Mouse (Mus musculus): Measurements from ENCODE around the gene Meis2.

Meis2 gene

GRCm38 (mm10) chr2:116067711-116068110 is 2.1 kb upstream of the Meis2 start:
- peak; percentile 21 to 25 for DNase-seq

DNA sequence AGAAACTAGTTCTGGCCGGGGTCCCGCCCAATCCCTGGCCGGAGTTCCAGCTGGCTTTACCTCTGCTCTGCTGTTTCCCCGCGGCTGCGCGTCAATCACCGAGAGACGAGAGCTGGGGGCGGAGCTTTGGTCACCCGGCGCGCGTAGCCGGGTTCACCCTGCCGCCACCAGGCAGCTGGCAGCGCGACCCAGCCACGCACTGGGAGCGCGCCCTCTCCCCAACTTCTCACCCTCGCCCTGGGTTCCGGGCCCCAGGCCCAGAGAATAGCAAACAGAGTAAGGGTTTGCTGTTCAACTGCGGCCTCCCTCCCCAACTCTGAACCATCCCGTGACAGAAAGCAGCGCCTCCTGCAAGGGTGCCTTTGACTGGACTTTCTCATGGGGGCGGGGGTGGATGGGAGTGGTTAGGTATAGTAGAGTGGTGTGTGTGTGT is 1.4 kb upstream of the Meis2 start:
- DNase-seq, result peak in 1 of 2 experiments; percentile 63

DNA sequence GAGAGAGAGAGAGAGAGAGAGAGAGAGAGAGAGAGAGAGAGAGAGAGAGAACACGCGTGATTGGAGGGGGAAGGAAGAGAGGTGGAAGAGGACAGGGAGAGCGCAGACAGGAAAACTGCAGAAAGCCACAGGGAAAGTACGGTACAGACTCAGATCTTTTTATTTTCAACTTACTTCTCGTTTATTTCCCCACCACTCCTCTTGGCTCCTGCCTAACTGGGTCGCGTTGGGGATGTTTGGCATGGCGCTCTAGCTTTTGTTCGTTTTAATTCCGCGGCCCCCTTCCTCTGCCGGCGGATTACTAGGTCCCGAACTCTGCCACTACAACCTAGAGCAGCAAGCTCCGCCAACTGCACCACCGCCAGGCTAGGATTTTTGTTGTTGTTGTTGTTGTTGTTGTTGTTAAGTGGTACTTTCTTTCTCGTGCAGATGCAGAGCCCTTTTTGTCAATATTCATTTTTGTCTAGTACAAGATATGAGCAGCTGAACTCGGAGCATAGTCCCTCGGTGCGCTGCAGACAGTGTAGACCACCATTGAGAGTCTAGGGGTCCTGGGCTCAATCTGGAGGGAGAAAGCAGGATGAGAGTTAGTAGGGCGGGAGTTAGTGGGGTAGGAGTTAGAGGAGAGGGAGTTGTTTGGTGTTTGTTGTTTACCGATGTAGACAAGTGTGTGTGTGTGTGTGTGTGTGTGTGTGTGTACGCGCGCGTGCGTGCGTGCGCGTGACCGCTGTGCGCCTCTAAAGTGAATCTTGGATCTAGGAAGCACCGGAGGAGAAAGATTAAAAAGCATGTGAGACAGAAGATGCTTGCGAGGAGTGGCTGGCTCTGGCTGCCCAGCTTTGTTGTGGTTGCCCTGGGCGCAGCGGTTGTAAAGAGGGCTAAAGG is 660 bp upstream of the Meis2 start:
- peak; percentile 15 to 45 for DNase-seq

DNA sequence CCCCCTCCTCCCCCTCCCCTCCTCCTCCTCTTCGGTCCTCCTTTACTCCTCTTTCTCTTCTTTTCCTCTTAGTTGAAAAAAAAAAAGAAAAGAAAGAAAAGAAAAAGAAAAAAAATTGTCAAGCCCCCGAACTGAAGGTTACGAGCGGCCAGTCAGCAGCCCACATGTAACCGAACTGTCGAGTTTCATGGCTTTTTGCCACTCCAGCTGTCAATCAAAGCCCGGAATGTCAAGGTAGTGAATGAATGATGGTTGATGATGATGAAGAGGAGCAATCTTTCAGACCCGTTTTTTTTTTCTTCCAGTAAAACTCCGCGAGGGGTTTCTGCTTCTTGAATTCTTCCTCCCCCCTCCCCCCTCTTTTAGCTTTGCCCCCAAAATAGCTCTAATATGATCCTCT is 582 bp downstream of the Meis2 start:
- DNase-seq, result peak; percentile 14 to 28

- peak; percentile 17 to 37 for DNase-seq
Observed at GRCm38 (mm10) chr2:116064521-116064920, 1.1 kb downstream of the Meis2 start.

DNA sequence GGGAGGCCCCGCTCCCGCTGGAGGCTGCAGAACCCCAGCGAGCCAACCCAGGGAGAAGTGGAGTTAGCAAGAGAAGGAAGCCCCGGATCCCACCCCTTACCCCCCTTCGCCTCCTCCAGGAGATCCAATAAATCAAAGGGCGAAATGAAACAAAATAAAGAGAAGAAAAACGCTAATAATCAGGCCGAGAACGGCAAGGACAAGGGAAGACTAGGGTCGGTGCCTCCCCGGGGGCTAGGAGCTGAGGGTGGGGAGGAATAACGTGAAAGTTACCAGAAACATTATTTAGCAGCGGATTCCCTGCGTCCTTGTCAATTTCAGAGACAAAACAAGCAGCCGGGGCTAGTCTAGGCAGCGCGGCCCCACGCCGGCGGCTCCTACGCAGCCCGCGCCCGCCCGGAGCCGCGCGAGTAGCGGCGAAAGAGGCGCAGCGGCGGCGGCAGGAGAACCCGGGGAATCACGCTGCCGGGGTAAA is 1.8 kb downstream of the Meis2 start:
- peak; percentile 55 to 57 for DNase-seq

DNA sequence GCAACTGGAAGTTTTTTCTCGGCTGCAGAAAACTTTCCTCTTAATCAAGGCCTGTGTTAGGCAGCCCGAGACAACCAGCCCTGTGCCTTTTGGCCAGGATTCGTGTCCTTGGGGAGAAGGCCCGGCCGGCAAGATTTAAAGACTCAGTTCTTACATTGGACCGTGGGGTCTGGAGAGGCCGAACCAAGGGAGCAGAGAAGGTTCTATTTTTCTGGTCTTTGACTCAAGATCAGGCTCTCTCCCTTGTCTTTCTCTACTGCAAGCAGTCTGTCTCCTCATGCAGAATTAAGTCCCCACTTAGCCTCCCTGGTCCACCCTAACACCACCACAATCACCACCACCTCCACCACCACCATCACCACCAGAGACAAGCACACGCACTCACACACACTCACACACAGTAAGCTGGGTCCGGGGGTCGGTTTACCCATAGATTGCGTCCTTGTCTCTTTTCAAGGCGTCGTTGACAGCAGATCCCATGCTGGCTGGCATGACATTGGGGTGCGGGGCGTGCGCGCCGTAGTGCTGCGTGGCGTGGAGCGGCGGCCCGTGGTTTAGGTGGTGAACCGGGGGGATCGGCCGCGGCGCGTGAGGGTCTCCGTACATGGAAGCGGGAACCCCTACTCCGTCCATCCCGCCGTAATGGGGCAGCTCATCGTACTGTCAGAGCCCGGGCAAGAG is 2.7 kb downstream of the Meis2 start:
- peak; percentile 21 to 24 for DNase-seq

DNA sequence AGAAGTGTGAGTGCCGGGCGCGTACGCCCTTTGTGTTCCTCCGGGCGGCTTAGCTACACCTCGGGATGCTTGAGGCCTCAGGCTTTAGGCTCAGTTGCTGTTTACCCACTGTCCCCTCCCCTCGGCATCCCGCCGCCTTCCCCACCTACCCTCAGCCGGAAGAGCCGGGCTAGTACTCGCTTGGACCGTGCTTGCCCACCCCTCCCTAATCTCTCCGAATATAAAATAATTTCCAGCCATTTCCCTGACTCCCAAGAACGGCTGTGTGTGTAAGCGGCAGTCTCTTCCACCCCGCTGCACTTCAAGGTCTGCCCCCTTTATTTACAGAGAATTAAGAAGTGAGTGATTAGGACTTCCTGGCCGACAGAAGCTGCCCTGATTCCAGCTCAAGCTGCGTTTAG is 3.4 kb downstream of the Meis2 start:
- DNase-seq, result peak; percentile 13 to 17

DNA sequence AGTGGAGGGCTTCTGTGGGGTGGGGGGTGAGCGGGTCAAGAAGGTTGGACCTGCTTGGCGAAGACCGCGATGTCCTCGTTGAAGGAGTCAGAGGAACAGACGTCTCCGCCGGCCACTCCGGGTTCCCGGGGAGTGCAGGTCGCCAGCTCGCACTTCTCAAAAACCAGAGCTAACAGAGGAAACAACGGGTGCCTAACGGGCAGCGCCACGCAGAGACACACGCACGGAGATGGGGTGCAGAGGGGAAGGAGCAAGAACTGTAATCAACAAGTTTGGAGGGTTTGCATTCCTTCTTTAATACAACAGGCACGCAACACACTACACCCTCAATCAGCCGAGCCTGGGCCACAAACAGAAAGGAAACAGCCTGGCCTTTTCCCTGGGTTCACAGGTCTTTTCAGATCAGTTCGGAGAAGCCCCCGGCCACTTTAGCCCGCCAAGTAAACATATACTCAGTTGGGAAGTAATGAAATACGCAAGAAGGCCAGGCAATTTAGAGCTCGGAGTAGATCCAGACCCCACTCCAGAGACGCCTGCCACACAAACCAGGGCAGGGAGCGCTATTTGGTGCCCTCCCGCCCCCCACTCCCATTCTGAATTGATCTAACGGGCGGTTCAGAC is 4.1 kb downstream of the Meis2 start:
- DNase-seq, result peak; percentile 13 to 22

GRCm38 (mm10) chr2:116060701-116061400 is 4.8 kb downstream of the Meis2 start:
- peak in 1 of 2 experiments; percentile 8 for DNase-seq

- peak; percentile 10 to 15 for DNase-seq
Observed at GRCm38 (mm10) chr2:116060210-116060609, 5.4 kb downstream of the Meis2 start.

DNA sequence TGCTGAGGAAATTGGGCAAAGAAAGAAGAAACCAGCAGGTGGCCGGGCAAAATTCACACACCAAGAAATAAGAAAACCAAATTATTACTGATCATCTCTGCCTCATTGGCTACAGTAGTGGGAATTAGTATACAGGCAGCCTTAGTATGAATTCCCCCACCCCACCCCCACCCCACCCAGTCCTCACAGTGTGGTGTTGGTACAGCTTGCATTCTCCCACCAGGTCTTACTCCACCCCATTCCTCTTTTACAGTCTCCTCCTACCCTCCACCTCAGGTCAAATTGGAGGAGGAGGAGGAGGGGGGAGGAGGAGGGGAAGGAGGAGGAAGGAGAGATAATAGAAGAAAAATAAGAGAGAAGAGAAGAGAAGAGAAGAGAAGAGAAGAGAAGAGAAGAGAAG is 6.0 kb downstream of the Meis2 start:
- DNase-seq, result no peak

DNA sequence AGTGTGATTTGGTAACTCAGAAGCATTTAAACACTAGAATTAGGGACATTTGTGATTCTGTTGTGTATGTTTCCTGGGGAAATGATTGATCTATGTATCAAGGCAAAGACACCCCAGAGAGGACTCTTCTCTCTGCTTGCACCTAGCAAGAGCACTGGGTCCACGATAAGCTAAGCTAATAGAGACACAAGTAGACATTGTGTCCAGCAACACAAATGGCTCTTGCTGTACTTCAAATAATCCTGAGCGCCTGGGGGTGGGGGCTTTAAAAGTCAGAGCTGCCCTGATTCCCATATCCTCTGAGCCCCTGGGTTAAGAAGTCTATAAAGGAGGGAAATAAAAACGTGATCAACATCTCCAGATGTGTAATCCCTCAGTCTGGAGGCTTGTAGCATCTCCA is 6.6 kb downstream of the Meis2 start:
- no peak for DNase-seq

DNA sequence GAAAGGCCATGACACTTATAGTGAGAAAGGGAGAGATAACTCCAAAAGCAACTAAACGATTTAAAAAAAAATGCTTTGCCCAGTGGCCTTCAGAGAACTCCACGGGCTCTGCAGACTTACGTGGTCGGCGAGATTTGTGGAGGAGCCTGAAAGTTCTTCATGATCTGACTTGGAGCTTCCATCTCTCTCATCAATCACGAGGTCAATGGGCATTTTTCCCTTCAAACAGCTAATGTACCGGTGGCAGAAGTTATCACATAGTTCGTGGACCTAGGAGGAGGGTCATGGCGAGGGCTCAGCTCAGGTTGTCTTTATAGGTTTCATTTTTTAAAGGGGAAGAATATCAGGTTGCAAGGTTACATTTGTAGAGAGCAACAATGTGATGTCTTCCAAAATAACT is 7.1 kb downstream of the Meis2 start:
- no peak for DNase-seq

DNA sequence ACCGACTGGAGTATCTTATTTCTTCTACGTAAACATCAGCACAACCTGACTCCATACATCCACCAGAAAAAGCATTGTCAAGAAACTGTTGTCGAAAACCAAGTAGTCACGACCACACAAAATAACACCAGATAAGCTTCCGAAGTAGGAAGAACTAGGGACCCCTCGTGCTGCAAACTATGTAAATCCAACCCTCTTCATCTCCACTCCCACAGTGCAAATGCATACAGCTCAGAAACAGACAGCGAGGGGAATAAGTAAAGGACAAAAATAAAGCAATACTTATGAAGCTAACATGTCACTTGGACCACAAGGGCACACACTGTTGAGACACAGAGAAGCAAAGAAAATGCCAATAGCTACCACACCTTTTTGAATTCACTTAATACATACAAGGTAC is 8.8 kb downstream of the Meis2 start:
- DNase-seq, result no peak

DNA sequence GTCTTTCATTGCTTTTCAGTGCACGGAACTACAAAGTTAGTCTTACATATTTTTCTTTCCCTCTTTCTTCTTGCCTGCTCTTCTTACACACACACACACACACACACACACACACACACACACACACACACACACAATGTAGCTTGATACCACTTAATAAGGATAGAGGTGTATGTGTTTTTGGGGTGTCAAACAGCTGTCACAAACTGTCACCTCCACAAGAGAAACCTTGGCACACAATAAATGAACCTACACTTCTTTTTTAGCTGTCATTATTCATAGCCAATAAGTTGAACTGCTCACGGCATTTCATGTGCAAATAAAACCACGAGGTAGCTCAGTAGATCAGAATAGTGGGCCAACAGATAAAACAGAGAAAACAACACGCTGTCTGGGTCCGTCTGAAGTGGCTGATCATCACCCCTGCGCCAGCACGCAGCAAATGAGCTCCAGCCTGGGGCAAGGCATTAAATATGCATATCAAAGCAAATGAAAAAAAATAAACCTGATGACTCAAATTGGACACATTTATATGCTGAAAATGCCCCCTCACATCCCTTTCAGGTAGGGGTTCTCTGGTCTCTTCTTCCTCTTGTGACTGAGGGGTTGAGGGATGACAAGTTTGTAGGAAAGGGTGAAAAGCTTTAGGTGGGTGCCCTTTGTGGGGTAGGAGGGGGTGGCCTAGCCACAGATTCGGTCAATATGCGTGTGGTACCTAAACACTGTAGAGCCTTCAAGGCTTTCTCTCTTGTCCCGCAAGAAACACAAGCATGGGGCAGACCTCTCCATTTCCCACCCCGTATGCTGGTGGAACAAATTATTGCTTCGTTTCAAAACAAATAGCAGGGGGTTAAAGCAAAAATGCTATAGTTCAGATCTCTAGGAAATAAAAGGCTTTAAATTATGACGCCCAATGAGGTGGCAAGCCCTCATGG is 9.7 kb downstream of the Meis2 start:
- no peak for DNase-seq

- no peak for DNase-seq
Observed at GRCm38 (mm10) chr2:116053931-116054330, 11.7 kb downstream of the Meis2 start.

GRCm38 (mm10) chr2:116052688-116053421 is 12.8 kb downstream of the Meis2 start:
- no peak for DNase-seq

DNA sequence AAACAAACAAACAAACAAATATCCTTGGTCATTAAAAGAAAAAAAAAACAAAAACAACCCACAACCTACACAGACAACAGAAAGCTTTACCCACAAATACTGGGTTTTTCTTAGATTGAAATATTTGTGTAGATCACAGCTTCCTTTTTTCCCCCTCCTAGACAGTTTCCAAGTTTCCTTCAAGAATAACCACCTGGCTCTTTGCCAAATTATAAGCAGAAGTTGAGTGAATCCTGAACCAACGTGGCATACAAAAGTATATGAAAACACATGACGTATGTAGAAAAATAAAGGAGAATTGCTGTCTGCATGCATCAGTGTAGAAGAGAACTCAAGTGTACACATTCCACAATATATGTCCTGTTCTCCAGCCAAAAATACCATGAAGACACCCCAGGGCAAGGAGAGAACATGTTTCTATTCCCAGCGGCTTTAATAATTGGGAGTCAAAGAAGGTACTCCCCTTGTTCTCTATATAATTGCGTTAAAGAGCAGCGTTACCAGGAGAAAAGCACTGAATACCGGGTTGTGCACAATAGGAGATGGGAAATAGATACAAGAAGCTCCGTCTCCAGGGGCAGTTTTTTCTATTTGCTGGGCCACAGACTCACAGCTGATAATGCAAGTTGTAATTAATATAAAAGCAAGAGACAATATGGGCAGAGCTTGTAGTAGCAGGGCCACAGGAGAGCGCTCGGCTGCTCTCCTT is 13.6 kb downstream of the Meis2 start:
- DNase-seq, result no peak

DNA sequence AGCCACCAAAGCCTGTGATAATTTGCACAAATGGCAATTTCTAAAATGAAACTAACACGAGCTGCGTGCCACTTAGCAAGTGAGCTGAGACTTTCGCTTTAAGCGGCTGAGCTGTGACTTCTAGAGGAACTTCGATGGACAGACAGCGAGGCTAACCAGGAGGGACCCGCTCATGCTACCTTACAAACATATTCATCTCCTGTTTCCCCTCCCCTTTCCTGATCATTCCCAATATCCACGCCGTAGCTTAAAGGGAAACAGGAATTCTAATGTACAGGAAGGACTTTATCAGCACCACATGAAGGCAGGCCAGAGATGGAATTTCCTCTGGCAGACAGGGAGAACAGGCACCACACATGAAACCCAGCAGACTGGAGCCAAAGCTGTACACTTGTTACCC is 15.9 kb downstream of the Meis2 start:
- DNase-seq, result no peak

All from cerebellum, postnatal 10 days (tissue).